Mouse (Mus musculus) macrophage (primary cell): ENCODE results near the gene Ormdl2. TPM values are rescaled to one million over a fixed set of nuclear protein-coding genes. Genes with fewer than 3 reads are reported as not detected.

Experiments used
- H3K27ac ChIP-seq: fragments of 350-480 bp; formaldehyde crosslinking; 2 replicates; pipeline ENCODE4 v1.9.0; 2021
- H3K36me3 ChIP-seq: fragments of 350-480 bp; formaldehyde crosslinking; 2 replicates; pipeline ENCODE4 v1.9.0; 2021; ENCODE audit errors: inconsistent target
- H3K4me3 ChIP-seq: fragments of 350-480 bp; formaldehyde crosslinking; 2 replicates; pipeline ENCODE4 v1.9.0; 2021; ENCODE audit errors: inconsistent target
- H3K79me2 ChIP-seq: fragments of 350-480 bp; formaldehyde crosslinking; 2 replicates; pipeline ENCODE4 v1.9.0; 2021; ENCODE audit errors: inconsistent target
- WGBS: methylation state at CpG from one replicate; pipeline ENCODE4 v1.1.7; 2026; ENCODE audit warnings: inconsistent platforms; ENCODE audit not compliant: missing documents; 5-methylcytosine and 5-hydroxymethylcytosine counted together
- polyA plus RNA-seq: library from polyadenylated mRNA; stranded (reverse); fragments of 250-400 nt; gene quantifications from 3 replicates; pipeline ENCODE4 v1.2.4, GENCODE M21; 2018; ENCODE audit warnings: inconsistent platforms

Gene Ormdl2
- polyA plus RNA-seq, 1 experiment from 2014 or later = 42.2 TPM

DNA sequence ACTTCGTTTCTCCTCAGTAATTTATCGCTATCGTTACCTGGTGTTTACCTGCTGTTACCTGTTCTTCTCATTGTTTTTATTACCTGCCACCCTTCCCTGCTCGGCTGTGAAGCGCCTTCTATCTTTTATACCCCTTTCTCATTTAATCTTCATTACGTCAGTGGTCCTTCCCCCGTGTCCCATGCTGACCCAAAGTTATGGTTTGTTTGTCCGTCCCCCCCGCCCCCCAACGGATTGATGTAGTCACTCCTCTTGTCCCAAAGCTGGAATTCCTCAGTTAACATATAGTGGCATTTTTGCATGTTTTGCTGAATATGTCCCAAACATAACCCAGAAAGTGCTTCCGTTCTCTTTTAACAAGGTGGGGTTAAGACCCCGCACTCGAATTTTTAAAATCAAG is 690 bp upstream of the Ormdl2 start:
- Histone ChIP-seq H3K79me2 (peaks cover 71% of the 10 kb centered on the region), H3K4me3 (peak overlapping the region; percentile 83), H3K36me3 (peaks cover 26% of the 10 kb centered on the region), H3K27ac (peak overlapping the region; percentile 70)
- WGBS = 4% methylated on average over 13 of the region's 13 CpGs

DNA sequence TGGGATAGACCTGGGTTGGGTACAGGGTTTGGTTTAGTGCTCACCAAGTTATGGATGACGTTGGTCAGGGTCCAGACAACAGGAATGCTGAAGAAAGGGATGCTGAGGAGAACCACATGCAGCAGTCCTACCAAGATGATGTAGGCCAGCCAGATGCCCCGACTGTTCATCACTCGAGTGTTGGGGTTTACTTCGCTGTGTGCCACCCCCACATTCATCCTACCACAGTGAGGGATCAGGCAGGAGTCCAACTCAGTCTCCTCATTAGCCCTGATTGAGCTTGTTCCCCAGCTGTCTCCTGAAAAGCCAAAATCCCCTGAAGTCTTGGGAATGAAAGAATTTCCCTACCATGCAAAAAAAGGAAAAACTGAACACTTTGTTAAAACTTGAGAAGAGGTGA is 1.2 kb downstream of the Ormdl2 start:
- peaks cover 45% of the 10 kb centered on the region for H3K36me3 ChIP-seq
- no peak overlapping the region for H3K4me3 ChIP-seq
- peaks cover 52% of the 10 kb centered on the region for H3K79me2 ChIP-seq
- 86% methylated on average over 4 of the region's 4 CpGs for WGBS
- H3K27ac ChIP-seq = no peak overlapping the region

DNA sequence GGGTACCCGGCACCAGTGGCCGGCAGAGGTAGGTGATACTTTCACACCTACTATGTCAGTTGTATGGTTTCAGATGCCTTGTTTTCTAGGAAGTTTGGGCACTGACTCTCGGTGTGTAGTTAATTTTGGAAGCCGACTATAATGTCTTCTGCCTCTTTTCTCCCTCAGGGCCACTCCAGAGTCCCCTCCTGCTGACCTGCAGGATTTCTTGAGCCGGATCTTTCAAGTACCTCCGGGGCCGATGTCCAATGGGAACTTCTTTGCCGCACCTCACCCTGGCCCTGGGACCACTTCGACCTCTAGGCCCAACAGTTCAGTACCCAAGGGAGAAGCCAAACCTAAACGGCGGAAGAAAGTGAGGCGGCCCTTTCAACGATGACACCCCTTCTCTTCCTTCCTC is 4.4 kb downstream of the Ormdl2 start, which contains the start of gene Sarnp:
Gene Sarnp, plus strand, starts transcription at position 301 of the 400 bp plus-strand sequence.
- WGBS = 89% methylated on average over 13 of the region's 13 CpGs
- peaks cover 59% of the 10 kb centered on the region for H3K36me3 ChIP-seq

DNA sequence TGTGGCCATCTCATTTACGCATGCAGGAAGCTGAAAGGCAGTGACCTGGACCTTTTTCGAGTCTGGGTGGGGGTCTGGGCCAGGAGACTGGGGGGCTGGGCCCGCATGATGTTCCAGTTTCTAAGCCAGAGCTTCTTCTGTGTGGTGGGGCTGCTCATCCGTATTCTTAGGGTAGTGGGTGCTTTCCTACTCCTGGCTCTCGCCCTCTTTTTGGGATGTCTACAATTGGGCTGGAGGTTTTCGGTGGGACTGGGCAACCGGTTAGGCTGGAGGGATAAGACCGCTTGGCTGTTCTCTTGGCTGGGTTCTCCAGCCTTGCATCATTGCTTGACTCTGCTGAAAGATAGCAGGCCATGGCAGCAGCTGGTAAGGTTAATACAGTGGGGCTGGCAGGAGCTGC is 14.4 kb downstream of the Ormdl2 start:
- Histone ChIP-seq H3K27ac (no peak overlapping the region), H3K36me3 (no peaks in the 10 kb centered on the region), H3K4me3 (peak overlapping the region; percentile 56; the same call in 1 of the 2 replicates), H3K79me2 (peaks cover 52% of the 10 kb centered on the region)
- WGBS = 86% methylated on average over 8 of the region's 8 CpGs

More for the DNA sequence above, 4.4 kb downstream of the Ormdl2 start, which contains the start of gene Sarnp:
- Histone ChIP-seq H3K27ac (no peak within 1 kb of the TSS), H3K4me3 (no peak within 1 kb of the TSS), H3K79me2 (peaks cover 31% of the 10 kb centered on the region)

DNA sequence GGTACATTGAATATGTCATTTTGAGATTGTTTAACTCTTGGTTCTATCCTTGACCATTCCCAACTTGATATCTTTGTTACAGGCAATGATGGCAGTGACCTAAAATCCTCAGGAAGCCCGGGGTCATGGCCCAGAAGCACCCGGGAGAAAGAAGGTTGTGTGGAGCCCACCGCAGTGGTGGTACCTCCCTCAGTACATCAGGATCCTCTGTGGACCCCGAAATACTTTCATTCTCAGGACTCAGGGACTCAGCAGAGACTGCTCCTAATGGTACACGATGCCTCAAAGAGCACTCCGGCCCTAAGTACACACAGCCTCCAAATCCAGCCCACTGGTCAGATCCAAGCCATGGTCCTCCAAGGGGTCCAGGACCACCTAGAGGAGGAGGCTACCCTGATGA is 15.4 kb downstream of the Ormdl2 start:
- WGBS = 40% methylated on average over 6 of the region's 6 CpGs
- no peaks in the 10 kb centered on the region for H3K36me3 ChIP-seq
- peak overlapping the region; percentile 56 for H3K4me3 ChIP-seq
- peaks cover 52% of the 10 kb centered on the region for H3K79me2 ChIP-seq
- peak overlapping the region; percentile 71 for H3K27ac ChIP-seq

DNA sequence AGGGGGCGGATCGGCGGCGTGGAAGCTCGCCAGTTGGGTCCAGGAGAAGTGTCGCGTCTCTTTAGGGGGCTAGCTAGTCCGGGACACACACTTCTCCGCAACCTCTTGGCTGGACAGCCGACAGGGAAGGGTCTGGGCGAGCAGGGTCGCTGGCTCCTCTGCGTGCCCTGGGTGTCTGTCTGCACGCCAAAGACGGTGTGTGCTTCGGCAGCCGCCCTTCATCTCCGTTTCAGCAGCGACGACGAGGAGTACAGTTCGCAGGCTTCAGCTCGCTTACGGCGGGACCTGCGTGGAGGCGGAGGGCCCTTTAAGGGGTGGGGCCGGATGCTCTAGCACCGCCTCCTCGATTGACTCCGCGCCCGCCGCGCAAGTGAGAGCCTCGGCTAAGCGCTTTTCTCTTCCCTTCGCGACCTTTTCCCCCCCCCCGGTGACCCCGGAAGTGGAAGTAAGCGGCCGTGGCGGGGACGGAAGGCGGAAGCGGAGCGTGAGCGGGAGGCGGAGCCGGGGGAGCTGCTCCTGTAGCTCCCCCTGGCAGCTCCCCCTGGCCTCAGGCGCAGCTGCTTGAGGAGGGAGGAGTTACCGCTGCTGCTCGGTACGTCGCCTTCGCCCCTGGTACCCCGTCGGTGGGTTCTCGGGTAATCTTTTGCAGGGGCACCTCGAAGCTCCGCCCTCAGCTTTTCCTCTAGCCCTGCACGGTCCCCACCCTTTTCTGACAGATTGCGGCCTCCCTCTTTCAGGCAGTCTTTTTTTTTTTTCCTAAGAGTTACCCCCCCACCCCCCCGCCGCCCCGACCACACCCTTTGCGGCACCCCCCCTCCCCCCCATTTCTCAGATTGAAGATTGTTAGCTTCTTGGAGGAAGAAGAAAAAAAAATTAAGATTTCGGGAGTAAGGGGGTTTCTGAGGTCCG is 16.1 kb downstream of the Ormdl2 start:
- H3K27ac ChIP-seq = peak overlapping the region; percentile 88
- peaks cover 1% of the 10 kb centered on the region; the same call in 1 of the 2 replicates for H3K36me3 ChIP-seq
- H3K79me2 ChIP-seq = peaks cover 49% of the 10 kb centered on the region
- peak overlapping the region; percentile 79 for H3K4me3 ChIP-seq
- 1% methylated on average over 51 of the region's 70 CpGs for WGBS

DNA sequence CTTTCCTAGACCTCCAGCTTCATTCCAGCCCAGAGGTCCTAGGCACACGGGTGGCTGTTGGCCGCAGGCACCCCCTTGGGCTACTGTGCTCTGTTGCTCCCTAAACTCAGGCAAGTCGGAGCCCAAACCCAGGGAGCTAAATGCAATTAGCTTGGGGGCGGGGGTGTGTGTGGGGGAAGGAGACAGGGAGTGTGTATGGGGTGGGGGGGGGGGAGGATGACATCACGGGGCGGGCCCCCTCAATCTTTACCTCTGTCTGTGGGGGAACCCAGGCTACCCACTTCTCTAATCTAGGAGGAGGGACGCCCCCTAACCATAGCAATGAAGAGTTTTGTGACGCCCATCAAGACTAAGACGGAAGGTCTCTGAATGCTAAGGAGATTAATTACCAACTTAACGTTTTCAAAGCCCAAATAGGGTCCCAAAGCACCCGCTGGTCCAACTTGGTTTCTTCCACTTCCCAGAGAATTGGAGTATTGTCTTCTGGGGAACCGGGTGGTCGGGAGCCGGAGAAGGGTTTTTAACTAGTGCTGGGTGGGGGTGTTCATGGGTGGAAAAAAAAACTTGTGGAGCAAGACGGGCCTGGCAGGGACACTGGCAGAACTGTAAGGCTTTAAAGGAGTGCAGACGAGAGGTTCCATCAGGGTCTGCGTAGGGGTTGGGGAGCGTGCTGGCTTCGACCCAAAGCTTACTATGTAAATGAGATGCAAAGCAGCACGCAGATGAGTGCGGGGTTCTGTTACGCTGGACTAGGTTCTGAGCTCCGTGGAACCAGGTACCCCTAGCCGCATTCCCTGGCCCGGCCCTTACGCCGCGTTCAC is 17.0 kb downstream of the Ormdl2 start, which contains the start of gene Tmem198b:
Gene Tmem198b, minus strand, starts transcription at position 100 of the 821 bp plus-strand sequence.
- WGBS = 2% methylated on average over 27 of the region's 28 CpGs
- peaks cover 10% of the 10 kb centered on the region; the same call in 1 of the 2 replicates for H3K36me3 ChIP-seq
- H3K4me3 ChIP-seq = peak within 1 kb of the TSS; percentile 79
- H3K27ac ChIP-seq = peak within 1 kb of the TSS; percentile 88
- H3K79me2 ChIP-seq = peaks cover 40% of the 10 kb centered on the region

DNA sequence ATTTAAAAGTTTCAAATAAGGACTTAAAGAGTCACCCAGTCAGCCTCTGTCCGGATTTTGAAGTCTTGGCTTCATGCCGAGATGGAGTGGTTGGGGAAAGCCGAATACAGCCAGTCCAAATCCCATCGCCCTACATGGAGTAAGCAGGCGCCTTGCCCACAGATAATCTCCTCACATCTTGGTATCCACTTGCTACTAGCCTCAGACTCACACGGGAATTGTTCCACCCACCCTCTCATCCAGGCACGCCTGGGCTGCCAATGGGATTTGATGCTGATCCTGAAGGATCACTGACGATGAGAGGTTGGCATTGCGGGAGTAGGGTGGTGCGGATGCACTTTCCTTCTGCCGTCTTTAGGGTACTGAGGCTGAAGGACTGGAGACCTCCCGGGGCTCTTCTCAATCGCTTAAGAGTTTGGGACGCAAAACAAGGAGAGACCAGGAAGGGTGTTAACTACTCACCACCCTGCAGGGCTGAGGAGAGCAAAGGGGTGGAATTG is 17.6 kb downstream of the Ormdl2 start, which contains the start of gene Dnajc14:
Gene Dnajc14, plus strand, starts transcription at position 292 of the 500 bp plus-strand sequence.
- 3% methylated on average over 14 of the region's 14 CpGs for WGBS
- peaks cover 34% of the 10 kb centered on the region for H3K79me2 ChIP-seq

DNA sequence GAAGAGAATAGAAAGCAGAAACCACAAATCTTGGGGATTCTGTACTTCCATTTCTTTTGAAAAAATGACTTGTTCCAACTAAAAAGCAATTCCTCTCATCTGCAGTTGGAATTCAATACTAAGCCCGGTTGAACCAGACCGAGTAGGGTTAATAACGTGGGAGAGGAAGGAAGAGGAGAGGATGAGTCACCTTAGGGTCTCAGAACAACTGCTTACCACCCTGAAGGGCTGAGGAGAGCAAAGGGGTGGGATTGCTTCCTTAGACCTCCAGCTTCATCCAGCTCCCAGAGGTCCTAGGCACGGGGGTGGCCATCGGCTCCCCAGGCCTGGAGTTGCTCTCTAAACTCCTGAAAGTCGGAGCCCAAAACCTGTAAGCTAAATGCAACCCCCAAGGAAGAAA is 18.1 kb downstream of the Ormdl2 start:
- Histone ChIP-seq H3K79me2 (peaks cover 29% of the 10 kb centered on the region), H3K4me3 (peak overlapping the region; percentile 79), H3K27ac (peak overlapping the region; percentile 88), H3K36me3 (peaks cover 20% of the 10 kb centered on the region; the same call in 1 of the 2 replicates)
- 7% methylated on average over 6 of the region's 6 CpGs for WGBS

More for the DNA sequence above, 17.6 kb downstream of the Ormdl2 start, which contains the start of gene Dnajc14:
- Histone ChIP-seq H3K27ac (peak within 1 kb of the TSS; percentile 88), H3K36me3 (peaks cover 15% of the 10 kb centered on the region; the same call in 1 of the 2 replicates), H3K4me3 (peak within 1 kb of the TSS; percentile 79)

DNA sequence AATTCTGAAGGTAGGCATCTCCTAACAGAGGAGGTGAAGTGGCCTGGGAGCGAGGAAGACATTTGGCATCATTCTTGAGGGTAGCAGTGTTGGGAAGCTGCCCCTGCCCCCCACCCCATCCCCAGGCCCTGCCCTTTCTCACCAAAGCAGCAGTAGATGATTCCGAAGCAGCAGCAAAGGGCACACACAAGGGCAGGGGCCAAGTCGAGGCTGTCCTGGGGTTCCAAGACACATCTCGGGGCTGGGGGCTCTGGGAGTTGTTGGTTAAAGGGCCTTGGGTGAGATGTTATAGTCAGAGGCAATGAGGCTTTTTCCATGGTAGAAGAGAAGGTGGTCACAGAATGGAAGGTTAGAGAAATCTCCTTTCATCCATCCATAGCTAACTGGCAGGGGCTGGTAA is 18.5 kb downstream of the Ormdl2 start:
- Histone ChIP-seq H3K27ac (no peak overlapping the region), H3K36me3 (peaks cover 24% of the 10 kb centered on the region; the same call in 1 of the 2 replicates), H3K4me3 (peak overlapping the region; percentile 79; the same call in 1 of the 2 replicates), H3K79me2 (peaks cover 25% of the 10 kb centered on the region)
- WGBS = 94% methylated on average over 4 of the region's 4 CpGs

DNA sequence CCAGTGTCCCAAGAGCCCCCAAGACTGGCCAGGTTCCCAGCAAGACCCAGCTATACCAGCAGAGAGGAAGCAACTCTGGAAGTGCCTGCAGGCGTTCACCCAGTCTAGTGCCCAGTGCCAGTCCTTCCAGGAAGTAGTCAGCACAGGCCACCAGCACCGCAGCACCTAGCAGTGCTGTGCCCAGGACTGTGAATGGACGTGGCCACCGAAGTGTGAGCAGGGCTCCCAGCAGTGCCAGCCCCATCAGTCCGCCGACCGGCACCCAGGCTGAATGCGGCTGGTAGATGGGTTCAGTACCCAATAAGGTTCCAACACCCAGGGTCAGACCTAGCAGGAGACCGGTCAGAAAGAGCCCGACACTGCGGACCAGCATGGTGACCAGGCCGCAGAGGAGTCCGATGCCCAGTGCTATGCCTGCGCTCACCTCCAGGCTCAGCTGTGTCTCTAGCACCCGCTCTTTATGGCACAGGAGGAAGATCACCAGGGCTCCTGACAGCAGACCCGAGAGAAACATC is 19.4 kb downstream of the Ormdl2 start:
- Histone ChIP-seq H3K36me3 (peaks cover 30% of the 10 kb centered on the region; the same call in 1 of the 2 replicates), H3K27ac (no peak overlapping the region), H3K79me2 (peaks cover 16% of the 10 kb centered on the region), H3K4me3 (no peak overlapping the region)
- WGBS = 94% methylated on average over 16 of the region's 16 CpGs

DNA sequence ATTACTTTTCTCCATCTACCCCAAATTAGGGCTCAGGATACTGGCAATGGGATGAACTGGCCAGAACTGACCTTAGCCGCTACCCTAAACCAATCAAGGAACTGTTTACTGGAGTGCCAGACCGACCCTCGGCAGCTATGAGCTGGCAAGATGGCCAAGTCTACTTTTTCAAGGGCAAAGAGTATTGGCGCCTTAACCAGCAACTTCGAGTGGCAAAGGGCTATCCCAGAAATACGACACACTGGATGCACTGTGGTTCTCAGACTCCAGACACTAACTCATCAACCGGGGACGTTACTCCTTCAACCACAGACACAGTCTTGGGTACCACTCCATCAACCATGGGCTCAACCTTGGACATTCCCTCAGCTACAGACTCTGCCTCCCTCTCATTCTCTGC is 22.8 kb downstream of the Ormdl2 start:
- Histone ChIP-seq H3K36me3 (peaks cover 49% of the 10 kb centered on the region; the same call in 1 of the 2 replicates), H3K79me2 (no peaks in the 10 kb centered on the region), H3K27ac (no peak overlapping the region), H3K4me3 (no peak overlapping the region)
- WGBS = 95% methylated on average over 8 of the region's 8 CpGs

DNA sequence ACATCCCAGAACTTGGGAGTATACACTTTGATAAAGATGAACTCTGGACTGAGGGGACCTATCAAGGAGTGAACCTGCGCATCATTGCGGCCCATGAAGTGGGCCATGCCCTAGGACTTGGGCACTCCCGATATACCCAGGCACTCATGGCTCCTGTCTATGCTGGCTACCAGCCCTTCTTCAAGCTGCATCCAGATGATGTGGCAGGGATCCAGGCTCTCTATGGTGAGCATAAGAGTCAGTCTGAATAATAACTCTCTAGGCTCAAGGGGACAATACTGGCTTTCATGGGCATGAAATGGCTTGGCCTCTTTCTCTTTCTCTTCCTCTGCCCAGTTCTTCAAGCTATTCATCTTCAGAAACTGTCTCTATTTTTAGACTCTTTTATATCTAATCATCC is 25.9 kb downstream of the Ormdl2 start:
- H3K4me3 ChIP-seq = no peak overlapping the region
- peaks cover 49% of the 10 kb centered on the region; the same call in 1 of the 2 replicates for H3K36me3 ChIP-seq
- peaks cover 8% of the 10 kb centered on the region; the same call in 1 of the 2 replicates for H3K79me2 ChIP-seq
- H3K27ac ChIP-seq = no peak overlapping the region
- WGBS = 100% methylated on average over 3 of the region's 3 CpGs

DNA sequence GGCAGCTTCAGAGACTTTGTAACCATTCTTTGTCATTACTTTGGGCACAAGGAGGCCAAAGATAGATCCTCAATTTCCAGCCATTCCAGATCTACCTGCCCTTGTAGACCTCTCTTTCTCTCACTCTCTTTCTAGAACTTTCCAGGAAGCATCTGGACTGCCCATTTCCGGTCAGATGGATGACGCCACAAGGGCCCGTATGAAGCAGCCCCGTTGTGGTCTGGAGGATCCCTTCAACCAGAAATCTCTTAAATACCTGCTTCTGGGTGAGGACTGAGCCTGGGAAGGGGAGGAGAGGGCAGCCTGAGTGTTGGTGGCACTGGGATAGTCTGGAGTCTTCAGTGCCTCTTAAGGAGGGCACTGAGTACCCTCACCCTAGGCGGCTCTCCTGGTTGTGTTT is 27.1 kb downstream of the Ormdl2 start:
- Histone ChIP-seq H3K36me3 (peaks cover 39% of the 10 kb centered on the region; the same call in 1 of the 2 replicates), H3K4me3 (no peak overlapping the region), H3K79me2 (peaks cover 8% of the 10 kb centered on the region; the same call in 1 of the 2 replicates), H3K27ac (no peak overlapping the region)
- 55% methylated on average over 5 of the region's 5 CpGs for WGBS
